Mouse (Mus musculus) cortical plate, adult 2 months (tissue): ENCODE measurements at regions not wholly inside any gene's neighbourhood (a gene's known extent, or its start where the extent isn't known, plus 50 kb on each side); places are given as distances from the start of the nearest gene placed in this dataset.

Experiments
- H3K27ac ChIP-seq: fragments of 200-500 bp; 2 replicates; pipeline ENCODE4 v1.5.1; 2012; ENCODE audit warnings: low read length, control low read depth, inconsistent platforms; ENCODE audit not compliant: insufficient read depth
- H3K4me1 ChIP-seq: fragments of 200-500 bp; 2 replicates; pipeline ENCODE4 v1.6.1; 2011; ENCODE audit warnings: low read length; ENCODE audit not compliant: control insufficient read depth, insufficient read depth
- H3K4me3 ChIP-seq: fragments of 200-500 bp; 2 replicates; pipeline ENCODE4 v1.5.1; 2011; ENCODE audit warnings: mild to moderate bottlenecking, low read length, control low read depth; ENCODE audit not compliant: insufficient read depth
- CTCF ChIP-seq: fragments of 200-500 bp; IDR thresholded peaks from 2 replicates; pipeline ENCODE4 v1.5.1; 2011; ENCODE audit warnings: mild to moderate bottlenecking, control low read depth, low read length; ENCODE audit not compliant: insufficient read depth; ENCODE audit errors: extremely low read depth
- POLR2A ChIP-seq: fragments of 200-500 bp; IDR thresholded peaks from 2 replicates; pipeline ENCODE4 v1.6.1; 2011; ENCODE audit warnings: mild to moderate bottlenecking, low read length, control low read depth; ENCODE audit not compliant: insufficient read depth; ENCODE audit errors: extremely low read depth

DNA sequence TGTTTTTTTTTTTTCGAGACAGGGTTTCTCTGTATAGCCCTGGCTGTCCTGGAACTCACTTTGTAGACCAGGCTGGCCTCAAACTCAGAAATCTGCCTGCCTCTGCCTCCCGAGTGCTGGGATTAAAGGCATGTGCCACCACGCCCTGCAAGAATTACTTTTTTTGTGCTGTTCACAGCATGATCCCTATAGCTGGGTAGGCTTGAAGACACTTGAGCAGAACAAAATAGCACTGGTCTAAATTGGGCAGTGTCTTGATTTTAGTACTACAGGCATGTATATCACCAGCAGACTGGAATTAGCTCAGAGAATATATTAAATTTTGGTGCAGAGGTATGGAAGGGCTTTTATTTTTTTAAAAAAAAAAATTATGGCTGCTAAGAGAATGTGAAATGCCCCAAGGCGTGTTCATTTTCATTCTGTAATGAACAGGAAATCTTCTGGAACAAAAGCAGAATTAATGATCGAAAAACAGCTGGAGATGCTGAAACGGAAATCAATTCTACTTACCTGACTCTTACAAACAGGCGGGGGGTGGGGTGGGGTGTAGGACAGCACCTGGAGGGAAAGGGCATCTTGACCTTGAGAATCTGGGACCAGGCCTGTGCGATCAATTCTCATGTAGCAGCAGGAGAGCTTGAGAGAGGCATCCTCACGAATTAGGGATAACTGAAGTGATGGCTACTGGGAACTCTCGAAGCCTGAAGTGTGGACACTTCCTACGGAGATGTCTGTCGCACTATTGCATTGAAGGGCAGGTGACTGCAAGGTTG lies 410.2 kb upstream of the Adamts9 start:
- no peak overlapping the region for H3K27ac ChIP-seq
- TF ChIP-seq POLR2A: no peak
- H3K4me1 ChIP-seq: peaks cover 2% of the 10 kb centered on the region; the same call in 1 of the 2 replicates
- H3K4me3 ChIP-seq: no peak overlapping the region

DNA sequence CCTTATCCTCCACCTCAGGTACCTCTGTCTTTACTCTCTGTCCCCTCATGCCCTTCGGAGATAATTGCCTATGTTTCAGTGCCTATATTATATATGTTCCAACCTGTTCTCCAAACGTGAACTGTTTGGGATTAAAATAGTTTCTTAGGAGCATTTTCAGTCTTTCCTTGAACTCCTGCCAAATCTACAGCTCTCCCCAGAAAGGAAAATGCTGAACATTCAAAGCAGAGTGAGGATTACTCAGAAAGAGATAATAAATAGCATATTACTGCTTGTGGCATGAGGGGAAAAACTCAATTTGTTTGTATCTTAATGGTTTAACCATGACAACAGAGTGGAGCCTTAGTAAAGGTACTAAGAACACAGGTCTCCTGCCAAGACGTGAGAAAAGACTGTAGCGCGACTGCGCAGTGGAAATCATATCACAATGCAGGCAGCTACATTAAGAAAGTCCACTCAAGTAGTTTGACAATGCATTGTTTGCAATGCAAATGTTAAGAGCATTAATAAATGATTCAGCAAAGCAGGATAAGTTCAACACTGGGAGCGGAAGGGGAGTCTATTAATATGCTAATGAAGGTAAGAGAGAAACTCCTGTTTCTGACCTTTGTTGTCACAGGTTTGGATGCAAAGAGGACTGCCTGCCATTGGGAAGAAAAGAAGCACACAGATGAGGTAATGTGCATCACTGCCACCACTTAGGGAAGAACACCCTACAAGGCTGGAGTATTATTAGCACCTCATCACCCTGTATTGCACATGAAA lies 406.8 kb upstream of the Adamts9 start:
- Histone ChIP-seq H3K4me3 (no peak overlapping the region), H3K27ac (no peak overlapping the region), H3K4me1 (peaks cover 2% of the 10 kb centered on the region; the same call in 1 of the 2 replicates)
- TF ChIP-seq POLR2A: no peak
- TF ChIP-seq CTCF: no peak

DNA sequence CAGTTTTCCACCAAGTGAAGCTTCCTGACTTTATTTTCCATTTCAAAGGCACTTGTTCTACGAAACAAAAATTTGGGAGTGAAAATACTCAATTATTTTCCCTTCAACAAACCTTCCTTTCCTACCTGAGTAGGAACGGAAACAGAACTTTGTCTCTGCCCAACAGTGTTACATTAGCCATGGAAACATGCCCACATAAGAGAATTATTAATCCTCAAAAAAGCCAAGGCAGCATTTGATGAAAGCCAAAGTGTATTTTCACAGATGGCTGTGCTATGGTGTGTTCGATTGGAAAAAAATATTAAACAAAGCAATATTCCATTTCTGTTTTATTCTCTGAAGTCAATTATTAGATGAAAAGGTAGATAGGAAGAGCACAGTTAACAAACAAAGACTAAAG lies 404.8 kb upstream of the Adamts9 start:
- TF ChIP-seq POLR2A (no peak), CTCF (no peak)
- no peak overlapping the region for H3K4me3 ChIP-seq
- no peak overlapping the region for H3K27ac ChIP-seq
- H3K4me1 ChIP-seq: peaks cover 2% of the 10 kb centered on the region; the same call in 1 of the 2 replicates

DNA sequence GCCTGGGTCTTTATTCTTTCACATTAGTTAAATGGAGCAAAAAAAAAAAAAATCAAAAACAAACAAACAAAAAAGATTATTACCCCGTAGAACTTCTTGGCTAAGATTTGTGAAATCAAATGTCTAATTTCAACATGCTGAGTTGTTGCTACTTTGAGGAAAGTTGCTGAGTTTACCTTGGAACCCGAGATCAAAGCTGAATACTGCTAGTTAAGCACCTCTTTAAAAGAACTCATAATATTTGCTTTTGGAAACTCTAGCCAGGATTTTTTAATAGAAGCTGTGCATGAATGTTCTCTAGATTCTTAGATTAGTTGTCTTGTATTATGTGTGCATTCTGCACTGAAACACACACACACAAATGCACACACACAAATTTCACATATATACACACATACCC lies 385.4 kb upstream of the Adamts9 start:
- TF ChIP-seq CTCF (no peak), POLR2A (no peak)
- H3K27ac ChIP-seq: no peak overlapping the region

DNA sequence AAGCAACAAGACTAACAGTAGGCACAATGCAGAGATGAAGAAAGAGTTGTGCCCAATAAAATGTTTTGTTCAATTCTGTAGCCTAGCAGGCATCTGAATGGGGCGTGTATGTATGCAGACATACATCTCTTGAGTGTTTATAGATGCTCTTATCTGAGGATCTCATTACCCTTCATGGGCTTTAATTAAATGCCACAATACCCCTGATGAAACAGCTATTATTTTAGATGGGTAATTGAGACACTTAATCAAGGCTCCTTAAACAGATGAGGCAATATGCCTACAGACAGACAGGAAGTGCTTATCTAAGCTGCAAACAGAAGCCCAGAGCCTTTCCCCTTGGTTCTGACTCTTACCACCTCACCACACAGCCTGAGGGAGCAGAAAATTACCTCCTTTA lies 384.6 kb upstream of the Adamts9 start:
- Histone ChIP-seq H3K27ac (no peak overlapping the region), H3K4me3 (no peak overlapping the region), H3K4me1 (no peaks in the 10 kb centered on the region)
- no peak for TF ChIP-seq POLR2A
- TF ChIP-seq CTCF: no peak

More for the DNA sequence above, 385.4 kb upstream of the Adamts9 start:
- H3K4me3 ChIP-seq: no peak overlapping the region
- no peaks in the 10 kb centered on the region for H3K4me1 ChIP-seq

DNA sequence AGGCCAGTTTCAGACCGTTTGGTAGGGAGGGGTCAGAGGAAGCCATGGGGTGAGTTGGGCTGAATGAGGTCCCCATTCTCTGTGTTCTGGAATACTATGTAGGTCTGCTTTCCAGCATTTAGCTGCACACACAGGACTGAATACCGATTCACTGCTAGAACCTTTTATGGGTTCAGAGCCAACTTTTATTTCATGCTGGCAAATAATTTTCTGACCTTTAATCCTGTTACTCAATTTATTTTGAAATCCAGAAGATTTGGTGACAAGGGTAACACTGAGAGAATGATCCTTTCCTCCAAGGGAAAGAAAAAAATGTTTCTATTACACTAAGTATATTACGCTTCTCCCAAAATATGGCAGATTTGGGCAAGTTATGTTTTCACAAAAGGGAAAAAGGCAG lies 380.6 kb upstream of the Adamts9 start:
- no peaks in the 10 kb centered on the region for H3K4me1 ChIP-seq
- no peak overlapping the region for H3K4me3 ChIP-seq
- no peak overlapping the region for H3K27ac ChIP-seq
- TF ChIP-seq CTCF (no peak), POLR2A (no peak)

DNA sequence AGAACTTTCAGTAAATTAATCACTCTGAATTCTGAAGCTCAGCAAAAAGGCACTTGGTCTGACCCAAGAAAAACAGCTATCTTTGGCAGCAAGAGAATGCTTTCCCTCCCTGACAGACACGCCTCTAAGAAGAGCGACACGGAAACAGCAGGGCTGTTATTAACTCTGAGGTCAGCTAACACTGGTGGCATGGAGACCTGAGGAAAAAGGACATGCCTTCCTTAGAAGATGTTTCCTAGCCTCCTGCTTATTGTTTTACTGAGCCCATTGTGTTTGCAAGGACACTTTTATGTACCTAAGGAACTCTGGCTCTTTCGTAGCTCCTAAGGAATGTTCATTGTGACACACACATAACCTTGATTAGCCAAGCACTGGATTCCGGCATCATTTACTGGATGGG lies 371.3 kb upstream of the Adamts9 start:
- H3K4me1 ChIP-seq: no peaks in the 10 kb centered on the region
- TF ChIP-seq POLR2A (no peak), CTCF (no peak)
- H3K4me3 ChIP-seq: no peak overlapping the region
- H3K27ac ChIP-seq: no peak overlapping the region

DNA sequence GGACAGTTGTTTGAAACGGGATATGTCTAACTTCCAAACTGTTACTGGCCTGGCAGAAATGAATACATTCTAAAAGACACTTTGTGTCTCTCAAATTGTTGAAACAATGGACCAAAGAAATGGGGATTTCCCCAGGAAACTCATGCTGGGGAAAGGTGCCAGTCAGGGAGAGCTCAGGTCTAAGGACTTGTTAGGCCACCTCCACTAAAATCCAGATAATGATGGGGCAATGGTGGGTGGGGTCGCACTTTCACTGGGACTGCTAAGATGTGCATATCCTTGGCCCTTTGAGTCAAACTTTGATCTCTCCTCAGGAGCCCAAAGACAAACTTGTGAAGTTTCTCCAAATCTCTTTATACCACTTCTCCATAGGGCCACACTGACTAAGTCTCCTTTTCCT lies 361.9 kb upstream of the Adamts9 start:
- TF ChIP-seq POLR2A: no peak
- TF ChIP-seq CTCF: no peak
- Histone ChIP-seq H3K27ac (no peak overlapping the region), H3K4me3 (no peak overlapping the region), H3K4me1 (no peaks in the 10 kb centered on the region)

DNA sequence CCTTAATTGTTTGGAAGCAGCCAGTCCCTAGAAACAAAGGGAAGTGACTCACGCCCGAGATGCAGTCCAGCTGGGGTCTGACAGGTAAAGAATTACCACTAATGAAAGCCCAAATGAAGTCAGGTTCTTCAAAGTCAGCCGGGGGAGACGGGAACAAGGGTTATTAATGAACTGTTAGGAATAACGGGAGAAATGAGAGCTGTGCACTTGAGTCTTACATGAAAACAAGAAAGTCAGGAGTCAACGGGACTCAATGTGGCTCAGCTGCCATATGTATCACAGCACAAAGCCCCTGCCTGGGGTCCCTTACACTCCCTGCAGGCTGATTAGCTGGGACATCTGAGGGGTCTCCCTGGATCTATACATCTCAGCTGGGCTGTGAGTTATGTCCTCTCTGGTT lies 354.7 kb upstream of the Adamts9 start:
- H3K27ac ChIP-seq: no peak overlapping the region

DNA sequence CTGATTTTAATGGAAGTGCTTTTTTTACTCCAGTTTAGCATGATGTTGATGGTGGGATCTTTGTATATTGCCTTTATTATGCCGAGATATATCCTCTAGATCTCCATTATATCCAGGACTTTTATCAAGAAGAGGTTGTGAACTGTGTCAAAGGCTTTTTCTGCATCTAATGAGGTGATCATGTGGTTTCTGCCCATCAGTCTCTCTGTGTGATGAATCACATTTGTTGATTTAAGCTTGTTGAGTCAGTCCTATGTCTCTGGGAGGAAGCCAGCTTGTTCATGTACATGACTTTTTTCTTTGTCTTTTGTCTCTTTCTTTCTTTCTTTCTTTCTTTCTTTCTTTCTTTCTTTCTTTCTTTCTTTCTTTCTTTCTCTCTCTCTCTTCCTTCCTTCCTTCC lies 348.4 kb upstream of the Adamts9 start:
- no peak overlapping the region for H3K4me3 ChIP-seq
- no peak overlapping the region for H3K27ac ChIP-seq

More for the DNA sequence above, 354.7 kb upstream of the Adamts9 start:
- Histone ChIP-seq H3K4me3 (no peak overlapping the region), H3K4me1 (no peaks in the 10 kb centered on the region)
- TF ChIP-seq CTCF: no peak
- no peak for TF ChIP-seq POLR2A

DNA sequence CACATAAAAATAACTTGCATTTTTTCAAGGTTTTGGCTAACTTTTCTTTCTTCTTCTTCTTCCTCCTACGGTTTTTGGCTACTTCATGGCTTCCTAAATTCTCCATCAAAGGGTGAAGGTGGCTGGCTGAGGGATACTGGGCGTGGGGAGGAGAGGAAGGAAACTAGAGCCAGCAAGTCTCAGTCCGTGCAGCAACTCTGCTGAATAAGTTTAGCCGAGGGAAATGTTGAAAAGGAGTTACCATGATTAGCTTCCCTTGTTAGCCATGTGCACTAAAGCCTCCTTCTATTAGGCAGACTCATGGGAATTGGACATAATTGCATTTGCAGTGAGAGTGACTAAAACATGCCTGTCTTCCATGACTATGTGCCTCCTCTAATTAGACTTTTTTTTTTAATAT lies 345.1 kb upstream of the Adamts9 start:
- Histone ChIP-seq H3K4me3 (no peak overlapping the region), H3K27ac (no peak overlapping the region), H3K4me1 (no peaks in the 10 kb centered on the region)
- TF ChIP-seq POLR2A: no peak
- no peak for TF ChIP-seq CTCF

More for the DNA sequence above, 348.4 kb upstream of the Adamts9 start:
- TF ChIP-seq CTCF: no peak
- no peak for TF ChIP-seq POLR2A
- no peaks in the 10 kb centered on the region for H3K4me1 ChIP-seq
